Mouse (Mus musculus): ENCODE results near the gene Ccdc85c.

The Ccdc85c gene

DNA sequence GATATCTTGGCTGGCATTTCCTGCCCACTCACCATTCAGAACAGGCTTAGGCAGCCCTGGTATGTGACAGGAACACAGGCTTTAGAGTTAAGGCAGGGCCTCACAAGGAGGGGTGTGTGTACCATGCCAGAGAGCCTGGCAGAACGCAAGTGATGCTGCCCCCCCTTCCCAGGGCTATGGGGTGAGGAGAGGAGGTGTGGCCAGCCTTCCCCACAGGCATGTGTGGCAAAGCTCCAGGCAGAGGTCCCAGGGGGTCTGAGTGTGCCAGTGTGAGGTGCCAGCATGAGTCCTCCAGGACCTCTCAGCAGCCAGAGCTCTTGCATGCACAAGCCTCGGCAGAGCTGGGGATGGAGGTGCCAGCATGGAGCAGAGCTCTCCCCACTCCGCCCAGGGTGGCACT is 19.4 kb upstream of the Ccdc85c start:
- no peak for DNase-seq (ENCODE audit: low read depth, low spot score)

- DNase-seq (ENCODE audit: low read depth, low spot score): peak; percentile 70
Observed at GRCm38 (mm10) chr12:108292957-108293356, 17.7 kb upstream of the Ccdc85c start.

GRCm38 (mm10) chr12:108292419-108292818 is 17.2 kb upstream of the Ccdc85c start:
- no peak for DNase-seq (ENCODE audit: low read depth, low spot score)

- no peak for DNase-seq (ENCODE audit: low read depth, low spot score)
Observed at GRCm38 (mm10) chr12:108288127-108288880, 13.1 kb upstream of the Ccdc85c start.

GRCm38 (mm10) chr12:108287011-108287410 is 11.8 kb upstream of the Ccdc85c start:
- no peak for DNase-seq (ENCODE audit: low read depth, low spot score)

DNA sequence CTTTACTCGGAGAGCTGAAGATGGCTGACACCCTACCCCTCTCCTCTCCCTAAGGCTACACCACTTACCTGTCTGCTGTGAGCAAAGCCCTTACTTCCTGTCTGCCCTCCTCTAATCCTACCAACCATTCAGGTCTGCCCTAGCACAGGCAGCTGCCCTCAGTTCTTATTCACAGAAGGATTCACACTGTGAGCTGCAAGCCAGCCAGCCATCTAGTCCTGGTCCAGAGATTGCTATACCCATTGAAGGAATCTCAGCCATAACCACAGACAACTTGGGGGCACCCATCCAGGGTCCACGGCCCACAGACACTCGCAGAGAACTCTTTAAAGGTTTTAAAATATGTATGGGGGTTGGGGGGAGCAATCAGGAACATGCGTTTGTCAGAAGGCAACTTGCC is 11.2 kb upstream of the Ccdc85c start:
- no peak for DNase-seq (ENCODE audit: low read depth, low spot score)

- no peak for DNase-seq (ENCODE audit: low read depth, low spot score)
Observed at GRCm38 (mm10) chr12:108285225-108286011, 10.2 kb upstream of the Ccdc85c start.

DNA sequence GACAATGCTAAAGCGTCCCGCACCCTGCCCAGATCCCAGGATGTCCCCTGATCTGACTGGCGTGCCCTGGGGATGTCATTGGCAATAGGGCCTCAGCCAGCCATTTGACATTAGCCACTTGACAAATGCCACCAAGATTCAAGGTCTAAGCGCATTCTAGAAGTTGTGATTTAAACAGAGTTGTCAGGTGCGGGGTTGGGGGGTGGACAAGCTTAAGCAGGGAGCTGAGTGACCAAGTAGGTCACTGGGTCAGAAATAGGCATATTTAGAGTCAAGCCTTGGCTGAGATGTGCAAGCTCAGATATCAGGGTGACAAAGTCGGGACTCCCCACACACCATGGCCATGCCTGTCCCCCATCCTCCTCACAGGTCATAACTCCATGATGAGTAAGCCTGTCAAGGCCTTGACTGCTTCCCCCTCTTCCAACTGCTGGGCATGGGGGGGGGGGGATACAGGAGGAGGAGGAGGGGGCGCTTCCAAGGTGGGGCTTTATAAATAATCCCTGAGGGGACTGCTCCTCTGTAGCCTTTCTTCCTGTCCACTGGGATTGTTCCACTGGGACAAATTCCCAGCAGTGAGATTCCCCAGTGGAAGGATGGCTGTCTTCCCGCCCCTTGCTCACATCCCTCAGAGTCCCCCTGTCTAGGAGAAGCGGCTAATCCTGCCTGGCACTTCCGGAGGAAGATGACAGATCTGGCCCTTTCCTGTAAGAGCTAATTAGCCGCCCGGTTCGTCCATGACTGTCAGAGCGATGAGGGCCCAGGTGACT is 9.4 kb upstream of the Ccdc85c start:
- no peak for DNase-seq (ENCODE audit: low read depth, low spot score)

DNA sequence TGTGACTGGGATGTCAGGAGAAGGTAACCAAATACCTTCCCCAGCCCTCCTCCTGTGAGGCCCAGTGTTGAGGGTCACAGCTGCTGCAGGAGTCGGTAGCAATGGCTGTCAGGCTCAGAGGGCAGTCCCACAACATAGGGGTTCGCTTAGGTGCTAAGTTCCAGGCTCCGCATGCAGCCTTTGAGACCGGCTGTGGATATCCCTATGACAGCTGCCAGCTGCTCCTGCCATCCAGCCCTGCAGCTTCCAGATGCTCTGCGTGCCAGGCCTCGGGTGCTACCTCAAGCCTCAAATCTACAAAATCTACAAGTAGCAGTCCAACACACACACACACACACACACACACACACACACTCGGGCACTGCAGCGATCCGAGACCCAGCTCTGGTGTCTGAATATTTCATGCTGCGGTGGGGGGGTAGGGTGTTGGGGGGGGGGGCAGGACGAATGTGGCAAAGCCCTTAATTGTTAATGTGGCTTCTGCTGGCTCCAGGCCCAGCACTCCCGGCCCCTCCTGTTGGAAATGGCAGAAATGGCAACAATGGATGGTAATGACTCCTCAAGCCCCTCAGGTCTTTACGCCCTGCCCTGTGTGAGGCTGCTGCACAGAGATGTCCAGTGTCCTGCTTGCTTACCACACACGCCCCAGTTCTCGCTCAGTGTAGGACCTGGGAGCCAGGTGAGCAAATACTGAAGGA is 3.1 kb upstream of the Ccdc85c start:
- DNase-seq (ENCODE audit: low read depth, low spot score): no peak

GRCm38 (mm10) chr12:108277341-108277841 is 2.2 kb upstream of the Ccdc85c start:
- no peak for DNase-seq (ENCODE audit: low read depth, low spot score)

DNA sequence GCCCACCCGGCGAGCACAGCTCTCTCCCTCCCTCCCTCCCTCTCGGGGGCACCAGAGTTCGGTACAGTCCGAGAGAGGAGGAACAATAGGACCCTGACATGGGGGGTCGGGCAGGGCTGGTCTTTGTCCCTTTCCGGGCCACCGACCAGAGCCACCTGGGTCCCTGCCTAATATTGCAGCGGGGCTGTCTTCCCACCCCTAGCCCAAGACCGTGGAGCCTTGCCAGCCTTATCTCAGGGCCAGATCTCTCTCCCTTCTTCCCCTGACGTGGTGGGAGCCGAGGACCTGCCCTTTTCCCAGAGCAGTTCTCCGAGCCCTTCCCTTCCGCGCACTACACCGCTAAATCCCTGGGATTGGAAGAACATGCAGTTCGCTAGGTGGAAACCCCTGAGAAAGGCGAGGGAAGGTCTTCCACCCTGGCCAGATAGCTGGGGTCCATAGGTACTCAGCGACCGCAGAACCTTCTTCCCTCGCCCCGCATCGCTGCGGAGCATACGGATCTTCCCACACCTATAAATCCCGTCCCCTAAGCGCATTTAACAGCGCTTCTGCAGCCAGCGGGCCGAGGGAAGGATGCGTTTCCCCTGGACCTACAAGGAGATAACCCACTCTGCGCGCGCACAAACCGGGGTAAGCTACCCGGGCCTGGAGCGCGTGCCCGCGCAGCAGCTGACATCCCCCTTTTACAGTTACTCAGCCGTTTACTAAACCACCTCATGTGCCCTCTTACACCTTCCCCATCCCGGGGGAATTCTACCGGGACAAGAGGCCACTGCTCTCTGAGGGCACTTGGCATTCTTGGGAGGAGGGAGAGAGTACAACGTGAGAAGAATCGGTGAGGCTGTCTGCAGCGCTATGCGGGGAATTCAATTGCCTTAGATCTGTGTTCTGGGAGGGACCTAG is 946 bp upstream of the Ccdc85c start:
- no peak for DNase-seq (ENCODE audit: low read depth, low spot score)

- peak; percentile 98 for DNase-seq (ENCODE audit: low read depth, low spot score)
Observed at GRCm38 (mm10) chr12:108275508-108275890, 274 bp upstream of the Ccdc85c start.

DNA sequence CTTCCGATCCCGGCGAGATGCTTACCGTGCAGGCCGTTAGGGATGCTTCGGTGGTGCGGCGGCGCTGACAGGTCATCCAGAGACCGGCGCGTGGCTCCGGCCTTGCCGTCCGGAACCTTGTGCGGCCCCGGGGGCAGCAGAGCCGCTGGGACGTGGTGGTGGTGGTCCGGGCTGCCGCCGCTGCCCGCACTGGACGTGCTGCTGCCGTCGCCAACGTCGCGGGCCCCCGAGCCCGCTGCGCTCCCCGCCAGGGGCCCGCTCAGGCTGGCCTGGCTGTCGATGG is 971 bp downstream of the Ccdc85c start:
- DNase-seq (ENCODE audit: low read depth, low spot score): no peak

DNA sequence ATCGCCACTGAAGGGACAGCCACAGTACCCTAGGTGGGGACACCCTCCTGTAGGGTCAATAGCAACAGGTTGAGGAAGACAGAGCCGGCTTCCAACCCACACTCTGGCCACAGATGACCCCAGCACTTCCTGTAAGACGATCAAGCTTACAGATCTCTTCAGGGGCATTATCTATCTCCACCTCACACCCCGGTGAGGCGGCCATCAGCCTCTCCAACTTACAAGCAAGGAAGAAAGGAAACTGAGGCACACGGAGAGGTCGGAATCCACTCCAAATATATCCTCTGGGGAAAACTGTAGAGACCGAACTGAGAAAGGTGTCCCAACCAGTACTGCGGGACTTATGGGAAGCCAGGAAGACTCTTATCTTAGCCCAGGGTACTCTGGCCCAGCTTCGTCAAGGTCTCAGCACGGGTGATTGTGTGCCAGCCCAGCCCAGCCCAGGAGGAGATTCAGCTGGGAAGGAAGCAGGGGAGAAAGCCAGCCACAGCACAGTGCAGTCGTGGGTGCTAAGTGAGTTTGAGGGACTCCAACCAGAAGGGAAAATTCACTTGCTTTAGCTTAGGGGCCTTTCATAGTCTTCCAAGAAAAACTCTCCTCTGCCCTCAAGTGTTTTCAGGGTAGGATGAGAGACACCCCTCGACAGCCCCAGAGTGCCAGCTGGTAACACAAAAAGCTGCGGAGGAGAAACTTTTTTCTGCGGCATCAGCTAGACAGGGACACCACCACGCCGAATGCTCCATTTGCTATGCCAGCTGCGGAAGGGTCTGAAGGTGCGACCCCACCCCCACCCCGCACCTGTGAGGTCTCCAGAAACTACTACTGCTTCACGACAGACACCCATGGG is 1.5 kb downstream of the Ccdc85c start:
- DNase-seq (ENCODE audit: low read depth, low spot score): no peak

DNA sequence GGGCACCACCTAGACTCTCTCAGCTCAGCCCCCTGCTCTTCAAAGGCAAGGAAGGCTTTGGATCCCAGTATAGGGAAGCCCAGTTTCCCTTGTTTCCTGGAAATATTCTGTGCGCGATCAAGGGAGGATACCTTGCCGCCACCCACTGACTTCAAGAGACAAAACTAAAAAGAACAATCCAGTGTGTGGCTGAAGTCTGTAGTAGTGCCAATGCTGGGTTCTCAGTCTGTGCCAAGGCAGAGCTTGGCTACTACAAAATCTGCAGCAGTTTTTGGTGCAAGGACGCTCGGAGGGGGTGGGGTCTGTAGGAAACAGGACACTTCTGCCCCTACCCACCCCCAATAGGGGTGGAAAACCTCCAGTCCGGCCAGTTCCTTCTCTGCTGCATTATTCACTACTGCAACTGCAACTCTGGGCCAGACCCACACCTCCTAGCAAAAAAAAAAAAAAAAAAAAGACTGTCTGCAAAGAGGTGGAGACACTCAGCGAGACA is 3.0 kb downstream of the Ccdc85c start:
- DNase-seq (ENCODE audit: low read depth, low spot score): no peak

- DNase-seq (ENCODE audit: low read depth, low spot score): no peak
Observed at GRCm38 (mm10) chr12:108271351-108272142, 3.7 kb downstream of the Ccdc85c start.

- no peak for DNase-seq (ENCODE audit: low read depth, low spot score)
Observed at GRCm38 (mm10) chr12:108270240-108270919, 4.8 kb downstream of the Ccdc85c start.

GRCm38 (mm10) chr12:108269699-108270098 is 5.5 kb downstream of the Ccdc85c start:
- DNase-seq (ENCODE audit: low read depth, low spot score): no peak
